Mouse (Mus musculus) C3H10T1/2 (cell line): Measurements from ENCODE around the gene Olfr592. TPM values are rescaled to one million over a fixed set of nuclear protein-coding genes. Genes with fewer than 3 reads are reported as not detected.

Experiments
- polyA plus RNA-seq, 2 experiments: library from polyadenylated mRNA; unstranded; fragments of >200 nt; fragmentation: generic; extraction: Trizol; gene quantifications; one replicate each; pipeline ENCODE4 v1.2.1; 2012; ENCODE audit warnings: missing spikeins in 2 of 2

Gene Olfr592
- not detected for polyA plus RNA-seq

DNA sequence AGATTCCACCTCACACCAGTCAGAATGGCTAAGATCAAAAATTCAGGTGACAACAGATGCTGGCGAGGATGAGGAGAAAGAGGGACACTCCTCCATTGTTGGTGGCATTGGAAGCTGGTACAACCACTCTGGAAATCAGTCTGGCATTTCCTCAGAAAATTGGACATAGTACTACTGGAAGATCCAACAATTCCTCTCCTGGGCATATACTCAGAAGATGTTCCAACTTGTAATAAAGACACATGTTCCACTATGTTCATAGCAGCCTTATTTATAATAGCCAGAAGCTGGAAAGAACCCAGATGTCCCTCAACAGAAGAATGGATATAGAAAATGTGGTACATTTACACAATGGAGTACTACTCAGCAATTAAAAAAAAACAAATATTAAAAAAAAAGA is at the start of gene Olfr592:
Gene Olfr592, plus strand, starts transcription at position 301 of the 400 bp plus-strand sequence.

DNA sequence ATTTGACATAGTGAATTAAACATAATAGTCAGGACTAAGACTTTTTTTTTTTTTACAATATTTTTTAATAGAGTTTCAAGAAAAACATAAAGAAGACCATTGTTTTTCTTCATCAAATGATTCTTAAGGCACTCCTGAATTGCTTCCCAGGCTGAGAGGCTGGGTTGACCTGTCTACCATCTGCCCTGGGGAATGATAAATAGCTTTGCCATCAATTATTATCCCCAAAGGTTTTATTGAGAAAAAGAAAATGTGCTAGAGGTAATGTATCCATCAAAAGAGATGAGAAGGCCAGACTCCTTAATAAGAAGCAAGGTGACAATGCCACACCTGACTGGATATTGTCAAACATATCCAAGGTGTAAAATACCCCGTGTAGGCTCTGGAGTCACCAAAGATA is 44.0 kb upstream of the Olfr592 start, which contains the start of gene Olfr588-ps1:
Gene Olfr588-ps1, plus strand, starts transcription at position 301 of the 400 bp plus-strand sequence.

DNA sequence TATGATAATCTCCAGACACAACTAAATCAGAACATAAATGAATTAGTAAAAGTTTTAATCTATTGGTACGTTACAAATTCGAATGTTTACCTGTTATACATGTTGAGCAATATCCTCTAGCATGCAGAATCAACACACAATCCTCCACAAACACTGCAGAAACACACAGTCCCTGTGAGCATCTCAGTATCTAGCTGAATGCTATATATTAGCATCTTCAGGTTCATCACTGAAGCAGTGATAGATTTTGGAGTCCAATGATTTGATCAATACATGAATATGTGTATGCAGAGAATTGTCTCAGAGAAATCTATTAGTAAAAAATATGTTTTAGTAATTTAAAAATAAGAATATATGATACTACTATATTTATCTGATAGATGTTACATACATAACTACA is 28.3 kb upstream of the Olfr592 start, which contains the start of gene Olfr589:
Gene Olfr589, minus strand, starts transcription at position 101 of the 400 bp plus-strand sequence.

DNA sequence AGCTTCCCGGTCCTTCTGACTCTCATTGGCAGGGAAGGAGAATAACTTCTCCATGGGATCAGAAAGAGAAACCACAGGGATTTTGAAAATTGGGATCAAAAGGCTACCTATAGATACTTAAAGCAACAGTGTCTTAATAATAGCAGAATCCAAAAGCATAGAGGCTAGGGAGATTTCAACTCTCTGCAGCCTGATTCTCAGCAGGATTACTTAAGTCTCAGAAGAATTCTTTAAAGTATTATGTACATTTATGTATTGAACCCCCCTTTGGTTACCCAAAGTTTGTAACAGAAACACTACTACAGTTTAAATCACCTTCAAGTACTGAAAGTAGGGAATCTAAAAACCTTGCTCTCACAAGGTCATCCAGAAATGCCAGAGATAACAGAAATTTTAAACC is 6.4 kb upstream of the Olfr592 start, which contains the start of gene Olfr591:
Gene Olfr591, minus strand, starts transcription at position 101 of the 400 bp plus-strand sequence.

DNA sequence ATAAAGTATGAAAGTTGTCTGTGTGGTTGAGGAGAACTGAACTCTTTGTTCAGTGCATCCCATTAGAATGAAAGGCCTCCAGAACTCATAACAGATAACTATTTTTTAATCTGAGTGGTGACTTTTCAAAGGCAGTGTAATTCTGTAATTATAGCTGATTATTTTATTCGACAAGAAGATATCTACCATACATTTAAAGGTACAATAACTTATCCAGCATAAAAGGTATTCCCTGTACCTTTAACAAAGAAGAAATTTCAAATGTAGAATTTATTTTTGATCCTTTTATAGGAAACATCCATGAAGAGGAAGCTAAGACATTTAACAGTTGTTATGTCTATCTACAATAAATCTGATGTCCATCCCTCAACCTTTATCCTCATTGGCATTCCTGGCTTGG is 27.0 kb downstream of the Olfr592 start, which contains the start of gene Olfr593:
Gene Olfr593, plus strand, starts transcription at position 301 of the 400 bp plus-strand sequence.

DNA sequence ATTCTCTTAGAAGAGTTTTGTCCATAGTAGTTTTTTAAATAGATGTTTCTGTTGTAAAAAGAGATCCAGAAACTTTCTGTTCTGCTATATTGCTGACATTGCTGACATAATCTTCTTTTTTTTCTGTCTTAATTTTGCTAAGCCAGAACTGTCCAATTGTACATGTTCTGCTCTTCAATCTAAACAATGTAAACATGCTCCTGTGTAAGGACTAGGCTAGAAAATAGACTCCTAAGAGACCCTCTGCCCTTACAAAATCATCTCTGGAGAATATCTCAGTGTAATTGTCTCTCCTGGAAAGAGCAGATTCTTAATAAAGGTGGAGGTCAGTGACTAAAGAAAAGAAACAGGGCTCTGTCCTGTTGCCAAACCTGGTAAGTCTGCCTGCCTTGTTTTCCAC is 32.1 kb downstream of the Olfr592 start, which contains the start of gene Olfr594:
Gene Olfr594, plus strand, starts transcription at position 301 of the 400 bp plus-strand sequence.

Other genes starting within 250 kb of the Olfr592 start
- gene Olfr573-ps1, start 242.2 kb upstream of the Olfr592 start, polyA plus RNA-seq: not detected
- gene Olfr574, start 236.3 kb upstream of the Olfr592 start, polyA plus RNA-seq: not detected
- not detected for gene Olfr575, start 226.0 kb upstream of the Olfr592 start, polyA plus RNA-seq
- not detected for gene Olfr576, start 222.1 kb upstream of the Olfr592 start, polyA plus RNA-seq
- gene Olfr577, start 208.9 kb upstream of the Olfr592 start, polyA plus RNA-seq: not detected
- not detected for gene Olfr578, start 195.5 kb upstream of the Olfr592 start, polyA plus RNA-seq
- gene Olfr582, start 146.8 kb upstream of the Olfr592 start, polyA plus RNA-seq: not detected
- not detected for gene Olfr583, start 133.5 kb upstream of the Olfr592 start, polyA plus RNA-seq
- not detected for gene Olfr584, start 102.9 kb upstream of the Olfr592 start, polyA plus RNA-seq
- not detected for gene Olfr585, start 87.1 kb upstream of the Olfr592 start, polyA plus RNA-seq
- not detected for gene Olfr586, start 59.2 kb upstream of the Olfr592 start, polyA plus RNA-seq
- not detected for gene Olfr588-ps1, start 43.9 kb upstream of the Olfr592 start, polyA plus RNA-seq
- gene Olfr589, start 28.4 kb upstream of the Olfr592 start, polyA plus RNA-seq: not detected
- not detected for gene Olfr591, start 6.5 kb upstream of the Olfr592 start, polyA plus RNA-seq
- gene Olfr593, start 27.1 kb downstream of the Olfr592 start, polyA plus RNA-seq: not detected
- not detected for gene Olfr594, start 32.2 kb downstream of the Olfr592 start, polyA plus RNA-seq
- not detected for gene Usp17ld, start 67.7 kb downstream of the Olfr592 start, polyA plus RNA-seq
- not detected for gene Olfr596, start 120.8 kb downstream of the Olfr592 start, polyA plus RNA-seq
- gene Olfr597, start 131.5 kb downstream of the Olfr592 start, polyA plus RNA-seq: not detected
- not detected for gene Olfr598, start 138.8 kb downstream of the Olfr592 start, polyA plus RNA-seq
- gene Olfr599, start 151.1 kb downstream of the Olfr592 start, polyA plus RNA-seq: not detected
- gene Olfr600, start 164.9 kb downstream of the Olfr592 start, polyA plus RNA-seq: not detected
- gene Olfr601, start 177.9 kb downstream of the Olfr592 start, polyA plus RNA-seq: not detected
- not detected for gene Olfr603, start 201.4 kb downstream of the Olfr592 start, polyA plus RNA-seq
- gene Usp17lc, start 230.3 kb downstream of the Olfr592 start, polyA plus RNA-seq: not detected